Mouse (Mus musculus) heart, postnatal 4 days (tissue): ENCODE measurements around the gene Pex26. TPM values are rescaled to one million over a fixed set of nuclear protein-coding genes. Genes with fewer than 3 reads are reported as not detected.

Source experiments
- DNase-seq: peaks from one replicate; pipeline ENCODE4 v3.0.0; 2021
- total RNA-seq, 2 experiments: library from RNA; stranded (reverse); gene quantifications; 2 replicates each; pipeline ENCODE4 v1.2.3; 2021

The Pex26 gene
- total RNA-seq, 2 experiments from 2014 or later = 6.4 to 8.0 TPM

- peak; percentile 67 for DNase-seq
Measured at GRCm38 (mm10) chr6:121210149-121210925, 26.9 kb downstream of the Pex26 start, which contains the start of gene Tuba8. Gene Tuba8 (plus strand): TSS chr6:121210696.

DNA sequence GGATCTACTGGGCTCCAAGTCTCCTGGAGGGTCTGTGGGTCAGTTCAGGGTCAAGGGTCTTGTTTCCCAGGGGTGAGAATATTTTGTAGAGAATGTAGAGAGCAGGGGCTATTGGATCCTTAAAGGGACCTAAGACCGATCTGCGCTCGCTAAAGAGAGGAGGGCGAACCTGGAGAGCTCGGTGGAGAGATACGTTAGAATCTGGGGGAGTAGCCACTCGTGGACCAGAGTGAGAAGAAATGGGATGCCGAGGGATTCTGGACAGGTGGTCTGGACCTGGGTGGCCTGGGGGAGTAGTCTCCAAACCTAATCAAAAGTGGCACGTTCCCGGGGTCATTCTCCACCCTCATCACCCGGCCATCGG lies 27.4 kb downstream of the Pex26 start:
- no peak for DNase-seq

- DNase-seq = peak; percentile 50
Measured at GRCm38 (mm10) chr6:121211743-121212142, 28.3 kb downstream of the Pex26 start.

GRCm38 (mm10) chr6:121212988-121213387 lies 29.5 kb downstream of the Pex26 start:
- no peak for DNase-seq

- DNase-seq = no peak
Measured at GRCm38 (mm10) chr6:121214221-121214620, 30.8 kb downstream of the Pex26 start.

DNA sequence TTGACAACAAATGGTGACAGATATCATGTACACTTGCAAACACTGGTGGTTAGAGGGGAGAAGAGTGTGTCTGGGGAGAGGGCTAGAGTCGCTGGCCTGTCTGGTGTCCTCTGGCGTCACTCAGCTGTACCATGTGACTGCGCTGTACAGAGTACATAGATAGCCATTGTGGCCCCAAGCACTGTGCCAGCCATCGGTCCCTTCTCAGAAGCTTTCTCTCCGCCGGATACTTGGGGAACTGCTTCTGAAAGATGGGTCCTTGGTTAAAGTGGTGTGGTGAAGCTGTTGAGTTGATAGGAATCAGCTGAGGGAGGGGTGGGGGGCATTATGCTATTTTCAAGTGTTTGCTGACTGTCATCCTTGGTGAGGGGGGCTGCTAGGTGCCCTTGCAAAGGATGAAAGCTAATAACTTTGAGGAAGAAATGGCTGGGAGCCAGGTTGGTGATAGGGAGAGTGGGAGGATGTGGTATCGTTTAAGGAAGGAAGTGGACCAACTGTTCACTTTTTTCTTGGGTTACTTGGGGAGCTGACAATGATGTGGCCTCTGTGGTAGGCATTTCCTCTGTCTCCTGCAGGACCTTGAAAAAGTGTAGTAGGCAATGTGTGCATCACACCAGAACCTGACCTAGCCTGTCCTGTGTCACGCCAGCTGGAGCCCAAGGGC lies 31.3 kb downstream of the Pex26 start:
- DNase-seq = no peak

DNA sequence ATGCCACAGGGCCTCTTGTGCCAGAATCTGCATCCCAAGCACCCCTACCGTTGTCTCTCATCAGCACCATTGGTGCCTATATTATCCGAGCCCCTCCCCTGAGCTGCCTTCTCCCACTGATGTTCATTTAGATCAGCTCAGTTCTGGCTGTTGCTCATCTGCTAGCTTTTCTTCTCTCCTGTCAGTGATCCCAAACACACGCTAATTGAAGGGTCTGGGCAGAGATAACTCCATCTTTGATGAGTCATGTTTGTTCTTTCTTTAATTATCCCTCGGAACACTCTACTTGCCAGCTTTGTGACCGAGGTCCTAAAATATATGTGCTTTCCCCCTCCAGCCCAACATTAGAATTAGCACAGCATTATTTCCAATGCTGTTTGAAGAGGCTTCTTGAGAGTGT lies 31.9 kb downstream of the Pex26 start:
- no peak for DNase-seq

- DNase-seq = no peak
Measured at GRCm38 (mm10) chr6:121215896-121216295, 32.4 kb downstream of the Pex26 start.

DNA sequence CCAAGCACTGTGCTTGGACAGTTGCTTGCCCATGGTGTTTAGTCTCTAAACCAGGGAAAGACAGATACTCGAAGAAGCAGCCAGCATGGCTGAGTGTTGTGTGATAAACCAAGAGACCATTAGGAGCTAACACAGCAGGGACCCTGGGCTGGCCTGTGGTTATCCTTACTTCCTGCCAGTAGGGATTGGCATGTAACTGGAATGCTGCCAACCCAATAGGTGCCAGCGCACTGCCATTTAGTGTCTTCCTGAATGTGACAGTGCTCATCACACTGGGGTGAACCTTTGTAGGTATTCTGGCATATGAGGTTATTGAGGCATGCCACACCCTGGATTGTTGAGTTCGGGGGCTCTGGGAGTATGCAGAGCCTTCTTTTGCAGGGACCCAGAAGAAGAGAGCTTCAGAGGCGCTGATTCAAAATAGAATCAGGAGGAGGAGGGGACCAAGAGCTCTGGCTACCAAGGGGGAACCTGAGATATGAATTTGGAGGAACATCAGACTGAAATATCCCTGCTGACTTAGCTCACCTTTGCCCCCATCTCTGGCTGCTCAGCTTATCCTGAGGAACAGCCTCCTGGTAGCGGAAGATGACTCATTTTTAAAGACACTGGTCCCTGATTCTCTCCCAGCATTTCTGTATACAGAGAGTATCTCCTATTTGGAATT lies 33.3 kb downstream of the Pex26 start:
- DNase-seq = no peak

GRCm38 (mm10) chr6:121218002-121218401 lies 34.5 kb downstream of the Pex26 start:
- no peak for DNase-seq

- DNase-seq = peak; percentile 64
Measured at GRCm38 (mm10) chr6:121219406-121219805, 35.9 kb downstream of the Pex26 start.

DNA sequence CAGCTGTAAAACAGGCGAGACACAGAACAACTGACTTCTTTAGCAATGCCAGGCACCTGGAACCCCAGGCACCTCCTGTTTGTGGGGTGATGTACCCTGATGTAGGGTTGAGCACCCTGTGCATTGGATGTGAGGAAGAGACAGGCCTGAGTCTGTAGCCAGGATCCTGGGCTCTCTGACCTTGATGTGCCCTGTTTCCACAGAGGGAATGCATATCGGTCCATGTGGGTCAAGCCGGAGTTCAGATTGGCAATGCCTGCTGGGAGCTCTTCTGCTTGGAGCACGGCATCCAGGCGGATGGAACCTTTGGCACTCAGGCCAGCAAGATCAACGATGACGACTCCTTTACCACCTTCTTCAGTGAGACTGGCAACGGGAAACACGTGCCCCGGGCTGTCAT lies 36.7 kb downstream of the Pex26 start:
- no peak for DNase-seq

- DNase-seq = no peak
Measured at GRCm38 (mm10) chr6:121221876-121222597, 38.6 kb downstream of the Pex26 start.

DNA sequence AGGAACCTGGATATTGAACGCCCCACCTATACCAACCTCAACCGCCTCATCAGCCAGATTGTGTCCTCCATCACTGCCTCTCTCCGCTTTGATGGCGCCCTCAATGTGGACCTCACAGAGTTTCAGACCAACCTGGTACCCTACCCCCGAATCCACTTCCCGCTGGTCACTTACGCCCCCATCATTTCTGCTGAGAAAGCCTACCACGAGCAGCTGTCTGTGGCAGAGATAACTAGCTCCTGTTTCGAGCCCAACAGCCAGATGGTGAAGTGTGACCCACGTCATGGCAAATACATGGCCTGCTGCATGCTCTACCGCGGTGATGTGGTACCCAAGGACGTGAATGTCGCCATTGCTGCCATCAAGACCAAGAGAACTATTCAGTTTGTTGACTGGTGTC lies 39.5 kb downstream of the Pex26 start:
- DNase-seq = no peak

GRCm38 (mm10) chr6:121224067-121224466 lies 40.6 kb downstream of the Pex26 start:
- DNase-seq = no peak

GRCm38 (mm10) chr6:121224993-121225392 lies 41.5 kb downstream of the Pex26 start:
- no peak for DNase-seq

DNA sequence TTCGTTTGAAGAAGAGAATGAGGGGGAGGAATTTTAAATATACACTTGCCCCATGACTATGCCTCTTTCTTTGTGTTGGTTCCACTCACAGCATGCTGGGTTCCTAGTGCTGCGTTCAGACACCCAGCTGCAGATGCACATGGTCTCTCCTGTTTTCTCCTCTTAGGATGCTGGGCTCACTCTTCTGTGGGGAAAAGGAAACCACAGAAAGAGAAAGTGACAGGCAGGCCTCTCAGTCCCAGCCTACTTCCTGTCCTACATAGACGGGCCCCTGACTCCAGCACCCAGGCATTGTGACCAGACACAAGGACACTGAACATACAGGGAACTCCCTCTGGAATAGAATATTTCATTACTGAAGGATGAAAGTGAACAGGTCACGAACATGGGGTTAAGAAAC lies 42.6 kb downstream of the Pex26 start:
- DNase-seq = no peak

GRCm38 (mm10) chr6:121226744-121227143 lies 43.3 kb downstream of the Pex26 start:
- no peak for DNase-seq

- DNase-seq = no peak
Measured at GRCm38 (mm10) chr6:121228421-121228820, 45.0 kb downstream of the Pex26 start.

DNA sequence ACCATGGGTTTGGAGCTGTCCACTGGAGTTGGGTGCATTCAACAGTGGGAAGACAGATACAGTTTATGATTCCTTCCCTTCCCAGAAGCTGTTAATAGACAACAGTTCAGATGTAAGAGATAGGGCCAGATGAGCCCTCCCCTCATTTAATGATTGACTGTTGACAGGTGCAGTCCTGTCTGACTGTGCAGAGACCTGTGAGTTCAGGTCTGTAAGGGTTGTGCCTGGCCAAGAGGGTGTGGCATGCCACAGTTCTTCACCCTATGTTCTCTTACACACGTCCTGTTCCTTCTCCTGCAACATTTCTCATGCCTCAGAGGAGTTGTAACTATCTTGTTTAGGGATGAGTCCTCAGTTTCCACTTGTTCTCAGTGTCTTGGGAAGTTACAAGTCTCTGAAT lies 49.2 kb downstream of the Pex26 start:
- no peak for DNase-seq

DNA sequence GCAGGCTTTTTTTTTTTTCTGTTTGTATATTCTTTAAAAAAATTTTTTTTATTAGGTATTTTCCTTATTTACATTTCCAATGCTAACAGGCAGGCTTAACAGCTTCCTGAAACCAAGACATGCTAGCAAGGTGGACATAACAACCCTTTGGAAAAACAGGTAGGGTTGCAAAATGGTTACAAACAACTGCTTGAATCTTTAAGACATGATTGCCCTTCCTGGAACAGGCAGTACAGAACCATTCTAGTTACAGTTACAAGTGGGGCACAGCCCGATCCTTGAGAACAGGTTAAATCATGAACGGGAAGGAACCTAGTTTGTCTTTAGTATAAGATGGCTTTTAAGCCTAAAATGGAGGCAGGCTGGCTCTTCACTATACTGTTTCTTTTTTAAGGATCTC lies 52.9 kb downstream of the Pex26 start:
- no peak for DNase-seq

GRCm38 (mm10) chr6:121238209-121238608 lies 54.7 kb downstream of the Pex26 start:
- DNase-seq = no peak

GRCm38 (mm10) chr6:121241780-121242179 lies 58.3 kb downstream of the Pex26 start:
- no peak for DNase-seq
